Mouse (Mus musculus): ENCODE measurements around the gene Iqschfp.

DNA sequence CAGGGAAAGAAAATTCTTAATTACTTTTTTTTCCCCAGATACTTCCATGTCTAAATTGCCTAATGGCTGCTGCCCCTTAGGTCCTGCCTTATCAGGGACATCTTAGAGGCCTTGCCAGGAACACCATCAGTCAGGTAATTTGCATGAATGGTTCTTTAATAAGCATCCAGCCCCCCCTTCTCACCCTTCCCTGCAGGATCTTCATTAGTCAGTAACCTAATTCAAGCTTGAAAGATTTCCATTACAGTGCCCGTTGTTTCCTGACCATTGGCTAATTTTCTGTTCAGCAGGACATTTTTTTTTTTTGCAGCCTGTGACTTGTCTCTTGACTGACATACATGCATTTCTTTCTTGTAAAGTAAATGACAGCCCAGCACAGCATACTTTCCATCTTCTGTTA, 123.8 kb downstream of the Iqschfp start:
- TF ChIP-seq POLR2A (IDR thresholded peaks at IDR 0.05; ENCODE audit: borderline replicate concordance, extremely low read depth, insufficient read depth, insufficient read length, poor library complexity, severe bottlenecking) (no peak), CTCF (IDR thresholded peaks at IDR 0.05; ENCODE audit: borderline replicate concordance, extremely low read depth, insufficient read depth, insufficient read length) (no peak)

All from brain, embryonic 14.5 days (tissue).